Mouse (Mus musculus): ENCODE measurements around the gene Cacna1c. TPM values are rescaled to one million over a fixed set of nuclear protein-coding genes. Genes with fewer than 3 reads are reported as not detected.
A peak's percentile ranks its signal among the peaks of the same experiment; 100 is the strongest.

Cacna1c gene
- 10 to 100 TPM; 79.1 to 85.4 TPM for total RNA-seq (2021)
- long read RNA-seq, experiment 1, partial matches to known transcripts: 4 of 14 reads
- long read RNA-seq, experiment 1, other reads (novel, unspliced or antisense): 10 of 14 reads
- long read RNA-seq, experiment 2, partial matches to known transcripts: 0 of 14 reads
- long read RNA-seq, experiment 2, other reads (novel, unspliced or antisense): 14 of 14 reads

GRCm38 (mm10) chr6:119196382-119197305 lies at the start of gene Cacna1c:
Cacna1c (minus strand) TSS chr6:119196418.
- no peak for DNase-seq (ENCODE audit: low spot score in 2 of 2)

- DNase-seq (ENCODE audit: low spot score in 2 of 2): no peak
These were observed 44.9 kb upstream of the Cacna1c start for GRCm38 (mm10) chr6:119240871-119241705.

- no peak for DNase-seq (ENCODE audit: low spot score in 2 of 2)
These were observed 44.0 kb upstream of the Cacna1c start for GRCm38 (mm10) chr6:119240256-119240655.

- DNase-seq (ENCODE audit: low spot score in 2 of 2): no peak
These were observed 43.3 kb upstream of the Cacna1c start for GRCm38 (mm10) chr6:119239341-119240005.

GRCm38 (mm10) chr6:119237427-119237989 lies 41.3 kb upstream of the Cacna1c start:
- DNase-seq (ENCODE audit: low spot score in 2 of 2): peak; percentile 81 to 82

GRCm38 (mm10) chr6:119236241-119236640 lies 40.0 kb upstream of the Cacna1c start, which contains the start of gene Cacna2d4:
Cacna2d4 (plus strand) TSS chr6:119236526.
- no peak for DNase-seq (ENCODE audit: low spot score in 2 of 2)

- no peak for DNase-seq (ENCODE audit: low spot score in 2 of 2)
These were observed 39.2 kb upstream of the Cacna1c start for GRCm38 (mm10) chr6:119235441-119235840.

GRCm38 (mm10) chr6:119233066-119233465 lies 36.8 kb upstream of the Cacna1c start:
- no peak for DNase-seq (ENCODE audit: low spot score in 2 of 2)

GRCm38 (mm10) chr6:119228861-119229603 lies 32.8 kb upstream of the Cacna1c start:
- no peak for DNase-seq (ENCODE audit: low spot score in 2 of 2)

- DNase-seq (ENCODE audit: low spot score in 2 of 2): no peak
These were observed 30.8 kb upstream of the Cacna1c start for GRCm38 (mm10) chr6:119227001-119227400.

- DNase-seq (ENCODE audit: low spot score in 2 of 2): no peak
These were observed 29.5 kb upstream of the Cacna1c start for GRCm38 (mm10) chr6:119225731-119226130.

- DNase-seq (ENCODE audit: low spot score in 2 of 2): no peak
These were observed 29.0 kb upstream of the Cacna1c start for GRCm38 (mm10) chr6:119225226-119225625.

- peak; percentile 36 to 52 for DNase-seq (ENCODE audit: low spot score in 2 of 2)
These were observed 28.4 kb upstream of the Cacna1c start for GRCm38 (mm10) chr6:119224451-119225195.

GRCm38 (mm10) chr6:119220297-119220696 lies 24.1 kb upstream of the Cacna1c start:
- DNase-seq (ENCODE audit: low spot score in 2 of 2): peak; percentile 66 to 84

- DNase-seq (ENCODE audit: low spot score in 2 of 2): no peak
These were observed 23.1 kb upstream of the Cacna1c start for GRCm38 (mm10) chr6:119219237-119219870.

- no peak for DNase-seq (ENCODE audit: low spot score in 2 of 2)
These were observed 22.4 kb upstream of the Cacna1c start for GRCm38 (mm10) chr6:119218591-119218990.

GRCm38 (mm10) chr6:119217661-119218060 lies 21.4 kb upstream of the Cacna1c start:
- DNase-seq (ENCODE audit: low spot score in 2 of 2): no peak

GRCm38 (mm10) chr6:119215040-119215613 lies 18.9 kb upstream of the Cacna1c start:
- DNase-seq (ENCODE audit: low spot score in 2 of 2): no peak

Measured in layer of hippocampus, postnatal 14 days (tissue).